Comparison of ENCODE assay signal across 8 mouse cellular contexts in the genomic region with DNA sequence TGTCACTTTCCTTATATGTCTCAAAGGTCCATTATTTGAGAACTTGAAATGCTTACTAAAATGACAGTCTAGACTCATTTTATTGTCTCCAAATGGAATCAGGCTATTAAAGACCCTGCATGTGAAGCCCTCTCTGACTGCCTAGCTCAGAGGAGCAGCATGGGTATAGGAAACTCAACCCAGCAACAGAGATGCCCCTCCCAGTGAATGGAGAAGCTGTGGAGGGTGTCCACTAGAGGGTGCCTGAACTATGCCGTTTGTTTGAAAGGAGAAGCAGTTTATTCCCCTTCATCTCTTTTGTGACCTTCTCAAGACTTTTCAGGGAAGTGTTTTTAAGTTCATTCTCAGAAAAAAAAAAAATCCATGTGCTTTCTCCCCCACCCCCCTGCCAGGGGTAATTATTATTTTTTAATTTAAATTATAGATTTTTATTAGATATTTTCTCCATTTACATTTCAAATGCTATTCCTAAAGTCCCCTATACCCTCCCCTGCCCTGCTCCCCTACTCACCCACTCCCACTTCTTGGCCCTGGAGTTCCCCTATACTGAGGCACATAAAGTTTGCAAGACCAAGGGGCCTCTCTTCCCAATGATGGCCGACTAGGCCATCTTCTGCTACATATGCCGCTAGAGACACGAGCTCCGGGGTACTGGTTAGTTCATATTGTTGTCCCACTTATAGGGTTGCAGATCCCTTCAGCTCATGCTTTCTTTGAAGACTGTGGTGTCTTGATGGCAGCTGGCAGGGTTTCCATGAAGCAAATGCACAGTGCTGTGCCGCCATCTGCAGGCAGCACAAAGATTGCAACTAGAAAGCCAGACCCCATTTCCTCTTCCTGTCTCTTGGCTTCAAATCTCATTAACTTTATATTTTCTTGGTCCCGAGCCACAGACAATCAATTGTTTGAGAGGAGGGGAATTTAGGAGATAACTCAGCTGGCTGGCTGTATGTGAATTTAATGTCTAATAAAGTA. TPM values are rescaled to one million over a fixed set of nuclear protein-coding genes. Genes with fewer than 3 reads are reported as not detected.
DNase-seq lines count a peak whose midpoint lies in the region; ATAC-seq and TF ChIP-seq lines count a peak whose summit lies in the region.

No protein-coding gene starts in this region.

- no peaks in the 10 kb centered on the region for H3K4me1 ChIP-seq in embryonic facial prominence, embryonic 11.5 days (ENCODE audit: control insufficient read depth, insufficient read depth, low read length)
- no peaks in the 10 kb centered on the region for H3K4me1 ChIP-seq in kidney, embryonic 14.5 days (ENCODE audit: control insufficient read depth, insufficient read depth, low read length)
- H3K4me1 ChIP-seq in limb, embryonic 14.5 days (ENCODE audit: control insufficient read depth, insufficient read depth, low read length) = no peaks in the 10 kb centered on the region; the same call in 1 of the 2 replicates

- H3K36me3 ChIP-seq in embryonic facial prominence, embryonic 11.5 days (replicated peaks; ENCODE audit: control insufficient read depth, insufficient read depth, low read depth, low read length) = no peaks in the 10 kb centered on the region
- no peaks in the 10 kb centered on the region for H3K36me3 ChIP-seq in kidney, embryonic 14.5 days (ENCODE audit: control insufficient read depth, insufficient read depth, low read length)
- no peaks in the 10 kb centered on the region for H3K36me3 ChIP-seq in limb, embryonic 14.5 days (ENCODE audit: control insufficient read depth, insufficient read depth, low read length)

- no peak overlapping the region for H3K27ac ChIP-seq in embryonic facial prominence, embryonic 11.5 days (replicated peaks; ENCODE audit: low read depth, low read length)
- no peak overlapping the region for H3K27ac ChIP-seq in kidney, embryonic 14.5 days (ENCODE audit: low read depth, low read length)
- no peak overlapping the region for H3K27ac ChIP-seq in limb, embryonic 14.5 days (replicated peaks; ENCODE audit: low read depth, low read length)

- H3K9me3 ChIP-seq in embryonic facial prominence, embryonic 11.5 days (replicated peaks; ENCODE audit: control insufficient read depth, low read length) = no peaks in the 10 kb centered on the region
- H3K9me3 ChIP-seq in kidney, embryonic 14.5 days (ENCODE audit: control insufficient read depth, low read length) = no peaks in the 10 kb centered on the region
- no peaks in the 10 kb centered on the region for H3K9me3 ChIP-seq in limb, embryonic 14.5 days (ENCODE audit: control insufficient read depth, low read length)

- H3K27me3 ChIP-seq in embryonic facial prominence, embryonic 11.5 days (ENCODE audit: control insufficient read depth, insufficient read depth, low read length) = no peaks in the 10 kb centered on the region
- H3K27me3 ChIP-seq in kidney, embryonic 14.5 days (ENCODE audit: control insufficient read depth, insufficient read depth, low read length) = no peaks in the 10 kb centered on the region
- H3K27me3 ChIP-seq in limb, embryonic 14.5 days (ENCODE audit: control insufficient read depth, insufficient read depth, low read length) = no peaks in the 10 kb centered on the region

- WGBS in embryonic facial prominence, embryonic 11.5 days = 13% methylated on average over 7 of the region's 7 CpGs
- 18% methylated on average over 7 of the region's 7 CpGs for WGBS in kidney, embryonic 14.5 days
- WGBS in limb, embryonic 14.5 days = 10% methylated on average over 7 of the region's 7 CpGs

- TF ChIP-seq POLR2A in limb, embryonic 14.5 days (IDR thresholded peaks at IDR 0.05; ENCODE audit: borderline replicate concordance, extremely low read depth, insufficient read depth, insufficient read length) = no peak

- no peak overlapping the region for H3K4me3 ChIP-seq in embryonic facial prominence, embryonic 11.5 days (ENCODE audit: low read depth, low read length)
- H3K4me3 ChIP-seq in kidney, embryonic 14.5 days (ENCODE audit: low read length) = no peak overlapping the region
- no peak overlapping the region for H3K4me3 ChIP-seq in limb, embryonic 14.5 days (replicated peaks; ENCODE audit: low read length)

- no peak for ATAC-seq in embryonic facial prominence, embryonic 11.5 days (replicated peaks; ENCODE audit: insufficient number of reproducible peaks, low FRiP score, low TSS enrichment, low read depth)
- peak; percentile 75 for ATAC-seq in kidney, embryonic 14.5 days (ENCODE audit: low FRiP score, low TSS enrichment)
- ATAC-seq in limb, embryonic 14.5 days (ENCODE audit: low FRiP score, low read depth) = peak; percentile 68

- DNase-seq in A20 (ENCODE audit: low read depth, low spot score) = peak; percentile 13
- DNase-seq in adrenal gland, postnatal 25 days = peak; percentile 75
- DNase-seq in embryonic facial prominence, embryonic 11.5 days (ENCODE audit: low spot score) = peak; percentile 83
- peak; percentile 23 to 50 for DNase-seq in heart, adult 9 months (ENCODE audit: low spot score in 2 of 2)
- DNase-seq in limb, embryonic 14.5 days (ENCODE audit: low spot score) = peak; percentile 81
- peak; percentile 19 to 61 for DNase-seq in natural killer cell, adult 2 months (ENCODE audit: low spot score in 2 of 2)
- peak; percentile 52 to 78 for DNase-seq in spleen, postnatal 4 days (ENCODE audit: low spot score in 2 of 2)

- H3K9ac ChIP-seq in embryonic facial prominence, embryonic 11.5 days (replicated peaks; ENCODE audit: low read length) = no peak overlapping the region
- no peak overlapping the region for H3K9ac ChIP-seq in kidney, embryonic 14.5 days (ENCODE audit: low read depth, low read length)
- H3K9ac ChIP-seq in limb, embryonic 14.5 days (ENCODE audit: low read depth, low read length, severe bottlenecking) = no peak overlapping the region

- no peak overlapping the region for H3K4me2 ChIP-seq in embryonic facial prominence, embryonic 11.5 days (ENCODE audit: low read depth, low read length)
- no peak overlapping the region for H3K4me2 ChIP-seq in kidney, embryonic 14.5 days (replicated peaks; ENCODE audit: low read depth, low read length)
- H3K4me2 ChIP-seq in limb, embryonic 14.5 days (replicated peaks; ENCODE audit: low read depth, low read length, severe bottlenecking) = no peak overlapping the region

RNA-seq across cellular contexts. Expression of a gene that starts 42.5 kb away (rescaled TPM):
- 9.0 and 9.5 TPM in 2 replicates for total RNA-seq in adrenal gland, postnatal 25 days (2021)
- polyA plus RNA-seq in embryonic facial prominence, embryonic 11.5 days (2014; fragmentation: Nextera tagmentation; extraction: Ambion mirVana) = 21.2 and 22.9 TPM in 2 replicates
- polyA plus RNA-seq in kidney, embryonic 14.5 days (2014; fragmentation: Nextera tagmentation; extraction: Ambion mirVana) = 17.0 and 32.5 TPM in 2 replicates
- 9.7 and 10.6 TPM in 2 replicates for polyA plus RNA-seq in limb, embryonic 14.5 days (2012; rRNA removed)
- polyA plus RNA-seq in limb, embryonic 14.5 days (2014; fragmentation: Nextera tagmentation; extraction: Ambion mirVana) = 12.6 and 13.5 TPM in 2 replicates

Comparison
In these comparisons a context has a peak if more than half of its experiments do, and no peak if none do; other contexts are left out.
1. DNase-seq: peak in every context shown above with its lines; median percentile 83 in embryonic facial prominence, embryonic 11.5 days; 81 in limb, embryonic 14.5 days; 75 in adrenal gland, postnatal 25 days; 65 in spleen, postnatal 4 days; 40 in natural killer cell, adult 2 months; 36 in heart, adult 9 months; 13 in A20.